Mouse (Mus musculus) neutrophil, adult 5-6 weeks (primary cell): Measurements from ENCODE around the gene Rab39b. TPM values are rescaled to one million over a fixed set of nuclear protein-coding genes. Genes with fewer than 3 reads are reported as not detected.

Experiments
- ATAC-seq: fragments of 151-379, 151-347 bp; 2 replicates; pipeline ENCODE4 v1.8.0; 2017; ENCODE audit warnings: mild to moderate bottlenecking, moderate TSS enrichment; ENCODE audit not compliant: insufficient number of reproducible peaks, poor library complexity, low FRiP score, severe bottlenecking; ENCODE audit errors: extremely low read depth
- total RNA-seq: library from RNA; stranded (forward); fragments of 200-1000 nt; gene quantifications from 2 replicates; pipeline ENCODE4 v1.2.3, GENCODE M21; 2017

The Rab39b gene
- 0.12 TPM in 1 of 2 replicates, not detected in the other for total RNA-seq

- no peak for ATAC-seq
These were observed at the start of gene Rab39b for GRCm38 (mm10) chrX:75577582-75578324. Gene Rab39b, minus strand, starts transcription at chrX:75578231.

- ATAC-seq, result no peak
These were observed 508 bp upstream of the Rab39b start for GRCm38 (mm10) chrX:75578539-75578938.

Other genes with a start within 250 kb of the Rab39b start
- gene Fundc2, start 195.8 kb downstream of the Rab39b start, total RNA-seq, result 9.1 and 9.4 TPM in 2 replicates
- 0.58 and 0.61 TPM in 2 replicates for gene F8, start 195.6 kb downstream of the Rab39b start, total RNA-seq
- 7.6 and 9.6 TPM in 2 replicates for gene Cmc4, start 161.6 kb downstream of the Rab39b start, total RNA-seq
- 23.9 and 25.4 TPM in 2 replicates for gene Mtcp1, start 161.6 kb downstream of the Rab39b start, total RNA-seq
- 26.5 and 28.6 TPM in 2 replicates for gene Brcc3, start 161.6 kb downstream of the Rab39b start, total RNA-seq
- 79.7 and 83.7 TPM in 2 replicates for gene Vbp1, start 63.9 kb downstream of the Rab39b start, total RNA-seq